27 mouse cellular contexts compared by ENCODE assay signal in the genomic region with DNA sequence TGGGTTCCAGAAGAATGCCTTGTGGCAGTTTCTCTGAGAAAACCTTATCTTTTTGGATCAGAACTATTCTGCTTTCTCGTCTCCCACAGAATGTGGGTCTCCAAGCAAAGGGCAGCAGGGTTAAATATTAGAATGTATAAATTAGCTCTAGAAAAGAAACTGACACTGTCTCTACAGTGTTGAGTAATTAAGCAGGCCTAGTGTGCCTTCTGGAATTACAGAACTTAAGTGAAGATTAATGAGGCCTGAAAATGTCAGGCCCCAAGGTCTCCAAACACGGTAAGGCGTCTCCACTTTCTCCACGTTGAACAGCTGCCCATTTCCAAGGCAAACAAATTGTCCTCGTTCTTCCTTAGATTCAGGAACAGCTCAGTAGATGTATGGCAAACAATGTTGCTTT.
"Had no signal": no experiment of that assay in that cellular context is flagged by ENCODE, and none has a peak within 500 bp of the region (broad histone marks: within the 10 kb centered on the region; RNA-seq: fewer than 3 reads in every experiment).

No protein-coding gene starts in this region.

- H3K4me2 ChIP-seq: heart, embryonic 11.5 days; heart, embryonic 13.5 days; heart, embryonic 15.5 days; hindbrain, embryonic 12.5 days; hindbrain, embryonic 14.5 days; intestine, embryonic 15.5 days; limb, embryonic 12.5 days; liver, embryonic 11.5 days; liver, embryonic 13.5 days; liver, embryonic 15.5 days had no signal

- H3K36me3 ChIP-seq: heart, embryonic 13.5 days; heart, embryonic 15.5 days; hindbrain, embryonic 10.5 days; hindbrain, embryonic 12.5 days; intestine, embryonic 15.5 days; limb, embryonic 10.5 days; limb, embryonic 12.5 days; liver, embryonic 13.5 days; liver, embryonic 15.5 days had no signal

- H3K27me3 ChIP-seq: heart, embryonic 13.5 days; heart, embryonic 15.5 days; hindbrain, embryonic 12.5 days; intestine, embryonic 15.5 days; limb, embryonic 12.5 days; liver, embryonic 13.5 days; liver, embryonic 15.5 days had no signal

- H3K9me3 ChIP-seq: heart, embryonic 13.5 days; heart, embryonic 15.5 days; hindbrain, embryonic 10.5 days; hindbrain, embryonic 12.5 days; intestine, embryonic 15.5 days; limb, embryonic 10.5 days; limb, embryonic 12.5 days; liver, embryonic 13.5 days; liver, embryonic 15.5 days had no signal

- H3K9ac ChIP-seq: heart, embryonic 13.5 days; heart, embryonic 15.5 days; hindbrain, embryonic 12.5 days; hindbrain, embryonic 14.5 days; intestine, embryonic 15.5 days; limb, embryonic 12.5 days; liver, embryonic 13.5 days; liver, embryonic 15.5 days; liver, postnatal 0 days had no signal

- DNase-seq: gastrocnemius, adult 2 months; gastrocnemius, postnatal 10 days; gastrocnemius, postnatal 25 days; heart, adult 2 months; heart, postnatal 4 days; kidney, adult 2 months; kidney, postnatal 10 days; kidney, postnatal 25 days; liver; liver, embryonic 13.5 days; liver, postnatal 0 days had no signal

- H3K27ac ChIP-seq: gastrocnemius, adult 2 months; heart, adult 2 months; heart, embryonic 13.5 days; heart, embryonic 15.5 days; hindbrain, embryonic 10.5 days; hindbrain, embryonic 12.5 days; hindbrain, embryonic 14.5 days; intestine, embryonic 15.5 days; layer of hippocampus, adult 2 months; left cerebral cortex, adult 2 months; limb, embryonic 10.5 days; limb, embryonic 12.5 days; liver, embryonic 13.5 days; liver, embryonic 15.5 days had no signal

- H3K4me3 ChIP-seq: gastrocnemius, adult 2 months; heart, adult 2 months; heart, embryonic 13.5 days; heart, embryonic 15.5 days; hindbrain, embryonic 10.5 days; hindbrain, embryonic 12.5 days; intestine, embryonic 15.5 days; layer of hippocampus, adult 2 months; left cerebral cortex, adult 2 months; limb, embryonic 10.5 days; limb, embryonic 12.5 days; liver, embryonic 13.5 days; liver, embryonic 15.5 days had no signal

- ATAC-seq: hindbrain, embryonic 16.5 days; inflammation-experienced regulatory T-cells, adult 6 months; intestine, embryonic 15.5 days; intestine, postnatal 0 days; liver, postnatal 0 days had no signal

- H3K4me1 ChIP-seq: heart, embryonic 13.5 days; heart, embryonic 15.5 days; hindbrain, embryonic 10.5 days; hindbrain, embryonic 12.5 days; intestine, embryonic 15.5 days; limb, embryonic 10.5 days; limb, embryonic 12.5 days; liver, embryonic 13.5 days; liver, embryonic 15.5 days had no signal
